Mouse (Mus musculus) embryonic facial prominence, embryonic 11.5 days (tissue): Measurements from ENCODE around the gene Lrmda. TPM values are rescaled to one million over a fixed set of nuclear protein-coding genes. Genes with fewer than 3 reads are reported as not detected.

Experiments
- ATAC-seq: fragments of 200-750 bp; cut with Nextera tagmentation; replicated peaks from 2 replicates; pipeline ENCODE4 v1.8.0; 2017; ENCODE audit warnings: low read depth; ENCODE audit not compliant: insufficient number of reproducible peaks, low FRiP score, low TSS enrichment
- DNase-seq: peaks from one replicate; pipeline ENCODE4 v3.0.0-alpha.2; 2015; ENCODE audit warnings: low spot score
- H3K27ac ChIP-seq: fragments of 300-500 bp; sonication (generic); replicated peaks from 2 replicates; pipeline ENCODE4 v1.5.1; 2014; ENCODE audit warnings: mild to moderate bottlenecking, low read depth, low read length, control low read depth
- H3K27me3 ChIP-seq: fragments of 300-500 bp; sonication (generic); 2 replicates; pipeline ENCODE4 v1.6.1; 2014; ENCODE audit warnings: mild to moderate bottlenecking, low read length, moderate library complexity, mixed read lengths; ENCODE audit not compliant: control insufficient read depth, insufficient read depth
- H3K36me3 ChIP-seq: fragments of 300-500 bp; sonication (generic); replicated peaks from 2 replicates; pipeline ENCODE4 v1.6.1; 2014; ENCODE audit warnings: low read depth, mild to moderate bottlenecking, low read length, moderate library complexity, mixed read lengths; ENCODE audit not compliant: control insufficient read depth, insufficient read depth
- H3K4me1 ChIP-seq: fragments of 300-500 bp; sonication (generic); 2 replicates; pipeline ENCODE4 v1.6.1; 2014; ENCODE audit warnings: low read length, mixed read lengths; ENCODE audit not compliant: control insufficient read depth, insufficient read depth
- H3K4me2 ChIP-seq: fragments of 300-500 bp; sonication (generic); 2 replicates; pipeline ENCODE4 v1.6.1; 2014; ENCODE audit warnings: low read depth, mild to moderate bottlenecking, control low read depth, low read length, moderate library complexity
- H3K4me3 ChIP-seq: fragments of 300-500 bp; sonication (generic); 2 replicates; pipeline ENCODE4 v1.5.1; 2014; ENCODE audit warnings: low read depth, low read length, control low read depth
- H3K9ac ChIP-seq: fragments of 300-500 bp; sonication (generic); replicated peaks from 2 replicates; pipeline ENCODE4 v1.6.1; 2014; ENCODE audit warnings: mild to moderate bottlenecking, control low read depth, low read length
- H3K9me3 ChIP-seq: fragments of 300-500 bp; sonication (generic); replicated peaks from 2 replicates; pipeline ENCODE4 v1.6.1; 2016; ENCODE audit warnings: mild to moderate bottlenecking, low read length, inconsistent platforms, mixed read lengths; ENCODE audit not compliant: control insufficient read depth
- WGBS: fragments of 180-500 bp; shearing (Covaris S2); extraction: QIAGEN DNeasy Blood & Tissue Kit; methylation state at CpG from one replicate; pipeline ENCODE4 v1.1.7; 2014; 5-methylcytosine and 5-hydroxymethylcytosine counted together
- polyA plus RNA-seq: library from polyadenylated mRNA; unstranded; fragments of >200 nt; fragmentation: Nextera tagmentation; extraction: Ambion mirVana; gene quantifications from 2 replicates; pipeline ENCODE4 v1.2.1, GENCODE M21; 2014

Lrmda gene
- polyA plus RNA-seq, 1 experiment from 2014 or later, result 0.22 TPM

GRCm38 (mm10) chr14:22700690-22701089 is 681.2 kb downstream of the Lrmda start:
- no peak overlapping the region for H3K4me3 ChIP-seq

GRCm38 (mm10) chr14:22707958-22708701 is 688.6 kb downstream of the Lrmda start:
- H3K27me3 ChIP-seq, result no peaks in the 10 kb centered on the region
- H3K9me3 ChIP-seq, result no peaks in the 10 kb centered on the region
- ATAC-seq (no peak), DNase-seq (no peak)
- H3K4me3 ChIP-seq, result no peak overlapping the region
- H3K9ac ChIP-seq, result no peak overlapping the region
- WGBS, result 69% methylated on average over 9 of the region's 9 CpGs
- H3K4me2 ChIP-seq, result no peak overlapping the region
- no peaks in the 10 kb centered on the region for H3K4me1 ChIP-seq
- no peaks in the 10 kb centered on the region for H3K36me3 ChIP-seq
- no peak overlapping the region for H3K27ac ChIP-seq

More at GRCm38 (mm10) chr14:22700690-22701089, 681.2 kb downstream of the Lrmda start:
- H3K4me2 ChIP-seq, result no peak overlapping the region
- no peaks in the 10 kb centered on the region for H3K4me1 ChIP-seq
- no peak for ATAC-seq
- H3K27ac ChIP-seq, result no peak overlapping the region
- H3K27me3 ChIP-seq, result no peaks in the 10 kb centered on the region
- DNase-seq, result no peak
- no peaks in the 10 kb centered on the region for H3K9me3 ChIP-seq
- H3K9ac ChIP-seq, result no peak overlapping the region
- H3K36me3 ChIP-seq, result no peaks in the 10 kb centered on the region
- whole genome bisulfite sequencing, result 91% methylated on average over 2 of the region's 2 CpGs

- H3K9ac ChIP-seq, result no peak overlapping the region
Measured at GRCm38 (mm10) chr14:22710071-22710661, 690.7 kb downstream of the Lrmda start.

GRCm38 (mm10) chr14:22712388-22712787 is 692.9 kb downstream of the Lrmda start:
- no peak overlapping the region for H3K4me3 ChIP-seq
- no peaks in the 10 kb centered on the region for H3K4me1 ChIP-seq
- H3K9me3 ChIP-seq, result no peaks in the 10 kb centered on the region
- H3K4me2 ChIP-seq, result no peak overlapping the region
- no peak overlapping the region for H3K27ac ChIP-seq
- ATAC-seq (no peak), DNase-seq (no peak)
- no peaks in the 10 kb centered on the region for H3K36me3 ChIP-seq
- no peaks in the 10 kb centered on the region for H3K27me3 ChIP-seq
- H3K9ac ChIP-seq, result no peak overlapping the region

More at GRCm38 (mm10) chr14:22710071-22710661, 690.7 kb downstream of the Lrmda start:
- Histone ChIP-seq H3K27ac (no peak overlapping the region), H3K4me2 (no peak overlapping the region), H3K9me3 (no peaks in the 10 kb centered on the region), H3K4me3 (no peak overlapping the region), H3K4me1 (no peaks in the 10 kb centered on the region), H3K36me3 (no peaks in the 10 kb centered on the region), H3K27me3 (no peaks in the 10 kb centered on the region)
- DNase-seq, result peak; percentile 54
- 29% methylated on average over 6 of the region's 6 CpGs for WGBS
- no peak; the same call in 1 of the 2 replicates for ATAC-seq

GRCm38 (mm10) chr14:22715581-22716378 is 696.3 kb downstream of the Lrmda start:
- DNase-seq (no peak), ATAC-seq (no peak)
- no peaks in the 10 kb centered on the region for H3K27me3 ChIP-seq
- no peaks in the 10 kb centered on the region for H3K4me1 ChIP-seq
- no peak overlapping the region for H3K4me3 ChIP-seq
- no peaks in the 10 kb centered on the region for H3K36me3 ChIP-seq
- H3K9me3 ChIP-seq, result no peaks in the 10 kb centered on the region
- no peak overlapping the region for H3K9ac ChIP-seq
- H3K27ac ChIP-seq, result no peak overlapping the region
- 90% methylated on average over 6 of the region's 6 CpGs for WGBS
- H3K4me2 ChIP-seq, result no peak overlapping the region

GRCm38 (mm10) chr14:22719968-22720367 is 700.5 kb downstream of the Lrmda start:
- ATAC-seq, result no peak
- Histone ChIP-seq H3K27me3 (no peaks in the 10 kb centered on the region), H3K4me3 (no peak overlapping the region), H3K4me2 (no peak overlapping the region), H3K27ac (no peak overlapping the region), H3K4me1 (no peaks in the 10 kb centered on the region), H3K9me3 (no peaks in the 10 kb centered on the region), H3K36me3 (no peaks in the 10 kb centered on the region), H3K9ac (no peak overlapping the region)
- WGBS, result 87% methylated on average over 1 of the region's 1 CpGs
- no peak for DNase-seq

GRCm38 (mm10) chr14:22721845-22722244 is 702.3 kb downstream of the Lrmda start:
- WGBS, result 9% methylated on average over 5 of the region's 5 CpGs
- H3K27ac ChIP-seq, result no peak overlapping the region
- H3K36me3 ChIP-seq, result no peaks in the 10 kb centered on the region
- H3K4me2 ChIP-seq, result no peak overlapping the region
- no peak for ATAC-seq
- no peak overlapping the region for H3K4me3 ChIP-seq
- H3K9me3 ChIP-seq, result no peaks in the 10 kb centered on the region
- no peaks in the 10 kb centered on the region for H3K4me1 ChIP-seq
- H3K9ac ChIP-seq, result no peak overlapping the region
- no peaks in the 10 kb centered on the region for H3K27me3 ChIP-seq
- DNase-seq, result peak; percentile 73

GRCm38 (mm10) chr14:22727548-22727947 is 708.0 kb downstream of the Lrmda start:
- DNase-seq (no peak), ATAC-seq (no peak)
- Histone ChIP-seq H3K4me3 (no peak overlapping the region), H3K27me3 (no peaks in the 10 kb centered on the region), H3K9me3 (no peaks in the 10 kb centered on the region), H3K9ac (no peak overlapping the region), H3K4me2 (no peak overlapping the region), H3K36me3 (no peaks in the 10 kb centered on the region), H3K4me1 (no peaks in the 10 kb centered on the region), H3K27ac (no peak overlapping the region)
- 81% methylated on average over 2 of the region's 2 CpGs for WGBS
